Mouse (Mus musculus) urinary bladder, postnatal 4 days (tissue): ENCODE results near the gene Ankrd55.

Experiments used
- DNase-seq, 2 experiments: peaks; one replicate each; pipeline ENCODE4 v3.0.0; 2021 to 2022; ENCODE audit warnings: low spot score in 2 of 2

Ankrd55 gene

GRCm38 (mm10) chr13:112288225-112289178, at the start of gene Ankrd55:
Gene Ankrd55, plus strand, starts transcription at chr13:112288451.
- peak; percentile 38 to 61 for DNase-seq

- DNase-seq, result no peak
These were observed 49.0 kb upstream of the Ankrd55 start for GRCm38 (mm10) chr13:112239239-112239638.

- no peak for DNase-seq
These were observed 46.8 kb upstream of the Ankrd55 start for GRCm38 (mm10) chr13:112241431-112241830.

- no peak for DNase-seq
These were observed 43.1 kb upstream of the Ankrd55 start for GRCm38 (mm10) chr13:112245131-112245530.

GRCm38 (mm10) chr13:112251433-112251832, 36.8 kb upstream of the Ankrd55 start:
- no peak for DNase-seq

- DNase-seq, result no peak
These were observed 36.2 kb upstream of the Ankrd55 start for GRCm38 (mm10) chr13:112252012-112252411.

GRCm38 (mm10) chr13:112252991-112253620, 35.1 kb upstream of the Ankrd55 start:
- no peak for DNase-seq

- no peak for DNase-seq
These were observed 34.1 kb upstream of the Ankrd55 start for GRCm38 (mm10) chr13:112254116-112254515.

GRCm38 (mm10) chr13:112255862-112256261, 32.4 kb upstream of the Ankrd55 start:
- DNase-seq, result no peak

GRCm38 (mm10) chr13:112258478-112258877, 29.8 kb upstream of the Ankrd55 start:
- DNase-seq, result no peak

- peak; percentile 62 to 68 for DNase-seq
These were observed 28.9 kb upstream of the Ankrd55 start for GRCm38 (mm10) chr13:112259398-112259797.

GRCm38 (mm10) chr13:112264666-112265065, 23.6 kb upstream of the Ankrd55 start:
- no peak for DNase-seq

- no peak for DNase-seq
These were observed 16.2 kb upstream of the Ankrd55 start for GRCm38 (mm10) chr13:112271901-112272537.

- no peak for DNase-seq
These were observed 13.6 kb upstream of the Ankrd55 start for GRCm38 (mm10) chr13:112274636-112275035.

- no peak for DNase-seq
These were observed 12.3 kb upstream of the Ankrd55 start for GRCm38 (mm10) chr13:112275951-112276350.

- no peak for DNase-seq
These were observed 10.7 kb upstream of the Ankrd55 start for GRCm38 (mm10) chr13:112277544-112277943.

- DNase-seq, result no peak
These were observed 10.0 kb upstream of the Ankrd55 start for GRCm38 (mm10) chr13:112278251-112278650.

GRCm38 (mm10) chr13:112287135-112287534, 1.1 kb upstream of the Ankrd55 start:
- no peak for DNase-seq

- no peak for DNase-seq
These were observed 553 bp upstream of the Ankrd55 start for GRCm38 (mm10) chr13:112287571-112288224.

- DNase-seq, result no peak
These were observed 1.1 kb downstream of the Ankrd55 start for GRCm38 (mm10) chr13:112289338-112289737.

GRCm38 (mm10) chr13:112289981-112290380, 1.7 kb downstream of the Ankrd55 start:
- no peak for DNase-seq

- DNase-seq, result no peak
These were observed 4.2 kb downstream of the Ankrd55 start for GRCm38 (mm10) chr13:112292489-112292888.
